Mouse (Mus musculus): ENCODE results near the gene Adh5. TPM values are rescaled to one million over a fixed set of nuclear protein-coding genes. Genes with fewer than 3 reads are reported as not detected.
A peak's percentile ranks its signal among the peaks of the same experiment; 100 is the strongest.
"Not testable (repeated sequence)": the region's sequence is repeated elsewhere in the genome, so short reads cannot be mapped to it uniquely, and the experiment has no call there.

The Adh5 gene
- polyA plus RNA-seq, 1 experiment = 25.6 TPM

DNA sequence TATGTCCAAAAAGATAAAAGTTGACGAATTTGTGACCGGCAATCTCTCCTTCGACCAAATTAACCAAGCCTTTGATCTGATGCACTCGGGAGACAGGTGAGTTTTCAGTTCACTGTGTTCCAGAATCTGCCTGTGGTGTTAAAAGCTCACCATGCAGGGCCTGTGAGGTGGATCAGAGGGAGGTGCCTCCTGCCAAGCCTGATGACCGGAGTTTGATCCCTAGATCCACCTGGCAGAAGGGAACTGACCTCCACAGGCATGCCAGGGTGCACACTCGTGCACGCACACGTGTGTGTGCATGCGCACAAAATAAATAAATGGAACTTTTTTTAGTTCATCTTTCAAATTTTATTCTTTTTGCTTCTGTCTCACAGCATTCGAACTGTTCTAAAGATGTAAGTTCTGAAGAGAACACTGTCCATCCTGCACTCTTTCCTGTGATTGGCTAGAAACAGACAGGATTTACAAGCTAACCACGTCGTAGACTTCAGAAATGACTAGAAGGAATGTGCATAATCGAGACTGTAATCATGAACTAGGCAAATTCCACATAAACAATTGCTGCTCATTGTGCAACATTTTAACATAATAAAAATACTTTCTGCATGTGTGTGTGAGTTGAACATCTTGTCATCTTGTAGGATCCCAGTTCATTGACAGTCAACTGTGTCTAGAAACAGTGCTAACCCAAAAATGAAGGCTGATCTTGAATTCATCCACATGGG is 12.0 kb downstream of the Adh5 start:
- 77% methylated on average over 13 of the region's 13 CpGs for WGBS
- DNase-seq (ENCODE audit: low read depth, low spot score) = no peak

DNA sequence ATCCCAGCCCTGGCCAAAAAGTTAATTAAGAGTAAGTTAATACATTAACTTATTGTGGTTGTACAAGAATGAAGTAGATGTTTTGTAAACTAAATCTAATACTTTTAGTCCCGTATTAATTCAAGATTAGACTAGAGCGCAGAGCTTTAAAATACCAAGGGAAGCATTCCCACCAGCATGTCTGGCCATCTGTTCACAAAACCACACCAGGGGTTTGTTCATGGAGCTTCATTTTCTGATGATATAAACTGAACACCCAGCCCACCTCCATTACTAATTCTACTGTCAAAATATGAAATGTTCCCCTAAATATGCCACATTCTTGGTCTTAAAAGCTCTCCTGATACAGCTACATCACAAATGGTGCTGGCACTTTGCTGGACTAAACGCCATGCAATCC is 15.5 kb downstream of the Adh5 start:
- no peak for DNase-seq (ENCODE audit: low read depth, low spot score)
- WGBS = 97% methylated on average over 3 of the region's 3 CpGs

DNA sequence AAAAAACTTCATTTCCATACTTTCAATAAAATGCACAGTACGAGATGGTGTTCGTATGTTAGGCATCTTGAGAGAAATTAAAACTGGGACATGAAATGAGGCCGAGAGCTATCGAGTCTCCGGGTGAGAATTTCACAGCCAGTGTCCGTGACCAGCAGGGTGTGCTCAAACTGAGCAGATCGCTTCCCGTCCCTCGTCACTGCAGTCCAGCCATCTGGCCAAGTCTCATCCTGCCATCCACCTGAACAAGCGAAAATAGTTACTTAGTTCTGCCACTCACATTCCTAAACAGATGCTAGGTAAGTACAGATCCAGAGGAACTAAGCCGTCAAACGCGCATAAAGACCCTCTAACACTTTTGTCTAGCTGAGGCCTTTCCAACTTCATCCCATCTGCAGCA is 17.4 kb downstream of the Adh5 start:
- 91% methylated on average over 13 of the region's 13 CpGs for WGBS
- no peak for DNase-seq (ENCODE audit: low read depth, low spot score)

DNA sequence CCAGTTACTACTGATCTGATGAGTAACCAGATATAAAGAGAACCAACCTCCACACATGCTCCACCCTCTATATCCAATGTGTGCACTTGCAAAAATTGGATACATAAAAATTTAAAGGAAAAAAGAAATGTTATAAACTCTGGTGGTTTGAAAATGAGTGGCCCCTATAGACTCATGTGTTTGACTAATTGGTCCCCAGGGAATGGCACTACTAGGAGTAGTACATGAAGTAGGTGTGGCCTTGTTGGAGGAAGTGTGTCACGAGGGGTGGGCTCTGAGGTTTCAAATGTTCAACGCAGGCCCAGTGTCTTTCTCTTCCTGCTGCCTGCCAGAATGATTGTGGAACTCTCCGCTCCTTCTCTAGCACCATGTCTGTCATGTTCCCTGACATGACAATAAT is 18.9 kb downstream of the Adh5 start:
- DNase-seq (ENCODE audit: low read depth, low spot score) = no peak
- WGBS = 85% methylated on average over 3 of the region's 3 CpGs

DNA sequence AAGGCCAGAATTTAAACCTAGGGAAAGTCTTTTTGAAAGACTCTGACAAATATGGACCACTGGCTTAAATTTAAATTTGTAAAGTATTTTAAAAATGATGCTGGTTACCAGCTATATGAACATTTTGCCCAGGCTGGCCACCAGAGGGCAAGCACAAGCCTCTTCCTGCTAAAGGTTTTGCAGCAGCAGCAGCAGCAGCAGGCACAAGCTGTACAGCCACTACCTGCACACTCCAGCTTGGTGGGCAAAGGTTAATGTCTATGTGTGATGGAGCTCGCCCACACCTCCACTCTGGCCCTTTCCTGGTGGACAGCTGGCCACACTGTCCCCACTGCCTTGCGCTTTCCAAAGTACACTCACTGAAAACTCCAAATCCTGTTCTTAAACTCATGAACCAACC is 20.2 kb downstream of the Adh5 start:
- WGBS = 57% methylated on average over 2 of the region's 2 CpGs
- DNase-seq (ENCODE audit: low read depth, low spot score) = no peak

DNA sequence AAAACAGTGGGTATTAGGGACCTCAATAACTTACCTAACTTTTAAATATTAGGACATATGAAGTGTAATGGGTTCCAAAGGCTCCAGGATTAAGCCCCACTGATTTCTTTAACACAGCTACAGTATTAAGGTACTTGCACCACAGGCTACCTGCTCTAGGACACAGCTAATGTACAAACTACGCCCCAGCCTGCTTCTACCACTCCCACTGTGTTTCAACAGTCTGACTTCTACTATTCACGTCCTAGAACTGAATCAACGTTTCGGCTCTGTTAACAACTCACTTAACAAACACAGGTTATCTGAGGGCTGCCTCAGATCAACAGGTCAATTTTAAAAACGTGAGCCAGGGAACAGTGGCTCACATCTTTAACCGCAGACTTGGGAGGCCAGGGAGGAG is 20.9 kb downstream of the Adh5 start:
- WGBS = 77% methylated on average over 6 of the region's 6 CpGs
- DNase-seq (ENCODE audit: low read depth, low spot score) = no peak

DNA sequence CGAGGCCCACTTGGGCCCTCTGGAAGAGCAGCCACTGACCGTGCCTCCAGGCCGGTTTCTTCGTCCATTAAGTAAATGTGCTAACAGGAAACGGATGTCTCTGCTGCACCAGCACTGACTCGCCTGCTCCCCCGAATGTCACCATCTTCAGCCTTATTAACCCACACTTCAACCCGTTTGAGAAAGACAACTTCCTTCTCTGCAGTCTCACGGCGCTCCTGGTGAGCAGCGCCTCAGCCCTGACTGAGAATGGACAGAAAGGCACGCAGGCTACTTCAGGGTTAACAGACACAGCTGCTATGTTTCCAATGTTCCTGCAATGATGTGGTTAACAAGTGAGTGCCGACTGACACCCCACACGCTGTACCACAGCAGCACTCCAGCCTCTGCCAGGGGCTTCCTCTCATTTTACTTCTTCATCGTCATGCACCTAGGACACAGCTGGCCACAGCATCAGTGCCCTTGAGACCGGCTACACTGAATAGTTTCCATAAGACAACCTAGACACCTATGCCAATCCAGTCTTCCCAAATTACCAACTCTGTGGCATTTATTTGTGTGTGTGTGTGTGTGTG is 21.8 kb downstream of the Adh5 start:
- DNase-seq (ENCODE audit: low read depth, low spot score) = no peak
- WGBS = 79% methylated on average over 16 of the region's 16 CpGs

DNA sequence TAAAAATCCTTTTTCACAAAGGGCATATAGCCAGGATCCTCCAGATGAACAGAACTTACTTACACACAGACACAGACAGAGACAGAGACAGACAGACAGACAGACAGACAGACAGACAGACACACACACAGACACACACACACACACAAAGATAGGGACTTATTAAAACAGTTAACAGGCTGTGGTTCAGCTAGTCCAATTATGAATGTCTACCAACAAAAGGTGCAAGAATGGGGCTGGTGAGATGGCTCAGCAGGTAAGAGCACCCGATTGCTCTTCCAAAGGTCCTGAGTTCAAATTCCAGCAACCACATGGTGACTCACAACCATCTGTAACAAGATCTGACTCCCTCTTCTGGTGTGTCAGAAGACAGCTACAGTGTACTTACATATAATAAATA is 23.8 kb downstream of the Adh5 start:
- 77% methylated on average over 1 of the region's 1 CpGs for WGBS

DNA sequence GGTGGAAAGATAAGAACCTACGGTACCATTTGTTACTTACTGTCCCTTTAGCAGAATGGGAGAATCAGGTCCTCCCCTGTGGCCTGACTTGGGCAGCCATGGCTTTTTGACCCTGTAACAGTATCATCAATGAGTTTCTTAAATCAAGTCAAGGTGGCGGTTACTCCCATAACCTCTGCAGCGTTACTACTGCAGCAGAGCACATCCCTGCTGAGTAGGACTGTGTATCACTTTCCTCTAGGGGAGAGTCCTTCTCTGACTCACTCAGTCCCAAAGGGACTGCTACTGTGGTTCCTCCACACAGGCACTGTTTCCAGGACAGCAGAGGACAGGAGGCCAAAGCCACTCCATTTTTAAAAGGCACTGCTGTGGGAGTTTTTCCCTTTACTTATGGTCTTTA is 28.2 kb downstream of the Adh5 start:
- DNase-seq (ENCODE audit: low read depth, low spot score) = no peak
- WGBS = 91% methylated on average over 3 of the region's 3 CpGs

More for the DNA sequence above, 23.8 kb downstream of the Adh5 start:
- not testable (repeated sequence) for DNase-seq (ENCODE audit: low read depth, low spot score)

DNA sequence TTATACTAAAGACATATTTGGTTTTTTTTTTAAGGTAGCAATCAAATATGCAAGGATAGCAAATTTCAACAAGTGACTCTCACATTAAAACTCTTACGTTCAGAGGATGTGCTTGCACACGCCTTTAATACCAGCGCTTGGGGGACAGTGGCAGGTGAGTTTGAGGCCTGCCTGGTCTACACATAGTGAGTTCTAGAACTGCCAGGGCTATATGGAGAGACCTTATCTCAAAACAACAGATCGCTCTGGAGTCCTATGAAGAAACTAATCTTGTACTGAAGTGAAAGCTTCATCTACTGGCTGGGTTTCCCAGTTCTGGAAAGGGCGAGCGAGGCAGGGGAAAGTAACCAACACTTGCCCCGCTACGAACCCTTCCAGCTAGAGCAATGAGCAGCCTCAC is 36.6 kb downstream of the Adh5 start:
- DNase-seq (ENCODE audit: low read depth, low spot score) = no peak
- WGBS = 97% methylated on average over 8 of the region's 8 CpGs

DNA sequence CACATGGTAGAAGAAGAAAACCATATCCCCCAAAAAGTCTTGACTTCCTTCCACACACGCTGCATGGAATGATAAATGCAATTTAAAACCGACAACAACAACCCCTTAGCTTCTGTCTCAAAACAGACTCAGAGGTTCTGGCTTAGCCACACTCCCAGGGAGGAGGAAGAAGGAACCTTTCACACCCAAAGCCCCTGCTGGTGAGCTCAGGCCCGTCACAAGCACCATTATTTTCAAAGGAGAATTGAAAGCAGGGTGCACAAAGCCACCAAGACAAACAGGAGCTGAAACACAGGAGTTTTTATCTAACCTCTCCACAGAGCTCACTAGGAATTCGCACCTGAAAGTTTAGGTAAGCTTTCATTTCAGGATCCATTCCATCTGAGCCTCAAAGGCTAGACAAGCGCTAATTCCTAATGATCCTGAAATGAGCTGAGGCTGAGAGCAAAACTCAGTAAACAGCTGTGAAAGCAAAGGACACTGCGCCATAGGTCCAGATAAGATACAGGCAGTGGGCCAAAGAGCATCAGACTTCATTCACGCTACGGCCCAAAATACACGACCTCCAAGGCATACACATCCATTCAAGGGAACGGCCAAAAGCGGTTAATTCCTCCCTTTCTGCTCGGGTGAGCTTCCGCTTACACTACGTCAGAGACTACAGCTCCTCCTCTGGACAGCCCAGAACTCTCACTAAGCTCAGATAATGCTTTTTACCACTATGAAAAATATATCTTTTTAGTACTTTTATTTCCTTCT is 38.8 kb downstream of the Adh5 start:
- no peak for DNase-seq (ENCODE audit: low read depth, low spot score)
- WGBS = 70% methylated on average over 14 of the region's 14 CpGs

DNA sequence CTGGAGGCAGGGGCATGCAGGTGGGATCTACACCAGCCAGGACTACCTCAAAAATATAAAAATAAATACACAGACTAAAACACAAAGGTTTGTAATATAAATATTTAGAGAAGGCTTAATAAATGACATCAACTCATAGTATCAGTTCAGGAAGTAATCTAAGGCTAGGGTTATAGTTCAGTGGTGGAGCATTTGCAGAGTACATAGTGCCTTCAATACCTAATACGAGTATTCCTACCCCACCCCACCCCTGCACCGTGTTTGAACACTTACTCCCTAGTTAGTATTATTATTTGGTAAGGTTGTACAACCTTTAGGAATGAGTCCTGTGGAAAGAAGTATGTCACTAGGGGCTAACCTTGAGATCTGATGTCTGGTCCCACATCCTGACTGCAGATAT is 40.3 kb downstream of the Adh5 start:
- 45% methylated on average over 2 of the region's 2 CpGs for WGBS
- DNase-seq (ENCODE audit: low read depth, low spot score) = no peak

DNA sequence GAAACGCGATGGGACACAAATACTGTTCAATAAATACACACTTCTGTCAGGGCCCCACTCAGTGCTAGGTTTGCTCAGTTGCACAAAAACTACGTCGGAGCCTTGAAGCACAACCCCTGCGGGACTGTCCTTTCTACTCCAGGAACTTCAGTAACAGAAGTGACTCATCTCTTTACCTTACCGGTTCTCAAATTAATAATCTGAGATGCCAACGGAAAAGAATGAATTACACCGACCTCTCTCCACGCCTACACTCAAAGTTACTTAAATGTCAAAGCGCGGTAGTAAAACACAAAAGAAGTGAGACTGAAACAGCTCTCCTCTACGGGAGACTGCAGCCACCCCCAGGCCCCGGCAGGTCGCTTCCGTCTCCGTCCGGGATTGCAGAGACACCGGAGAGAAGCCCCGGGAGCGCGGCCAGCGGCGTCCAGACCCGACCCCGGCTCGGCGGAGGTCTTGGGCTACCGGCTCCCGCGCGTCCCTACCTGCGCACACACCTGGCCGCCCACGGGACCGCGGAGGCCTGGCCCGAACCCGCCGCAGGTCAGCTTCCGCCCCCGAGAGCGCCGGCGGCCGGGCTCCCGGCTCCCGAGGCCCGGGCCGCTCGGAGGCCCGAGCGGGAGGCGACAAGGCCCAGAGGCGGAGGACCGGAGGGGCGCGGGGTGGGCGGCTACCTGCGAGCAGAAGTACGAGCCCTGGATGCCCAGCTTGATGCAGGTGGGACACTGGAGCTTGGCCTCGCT is 45.9 kb downstream of the Adh5 start:
- under 1% methylated on average over 61 of the region's 61 CpGs for WGBS
- no peak for DNase-seq (ENCODE audit: low read depth, low spot score)

DNA sequence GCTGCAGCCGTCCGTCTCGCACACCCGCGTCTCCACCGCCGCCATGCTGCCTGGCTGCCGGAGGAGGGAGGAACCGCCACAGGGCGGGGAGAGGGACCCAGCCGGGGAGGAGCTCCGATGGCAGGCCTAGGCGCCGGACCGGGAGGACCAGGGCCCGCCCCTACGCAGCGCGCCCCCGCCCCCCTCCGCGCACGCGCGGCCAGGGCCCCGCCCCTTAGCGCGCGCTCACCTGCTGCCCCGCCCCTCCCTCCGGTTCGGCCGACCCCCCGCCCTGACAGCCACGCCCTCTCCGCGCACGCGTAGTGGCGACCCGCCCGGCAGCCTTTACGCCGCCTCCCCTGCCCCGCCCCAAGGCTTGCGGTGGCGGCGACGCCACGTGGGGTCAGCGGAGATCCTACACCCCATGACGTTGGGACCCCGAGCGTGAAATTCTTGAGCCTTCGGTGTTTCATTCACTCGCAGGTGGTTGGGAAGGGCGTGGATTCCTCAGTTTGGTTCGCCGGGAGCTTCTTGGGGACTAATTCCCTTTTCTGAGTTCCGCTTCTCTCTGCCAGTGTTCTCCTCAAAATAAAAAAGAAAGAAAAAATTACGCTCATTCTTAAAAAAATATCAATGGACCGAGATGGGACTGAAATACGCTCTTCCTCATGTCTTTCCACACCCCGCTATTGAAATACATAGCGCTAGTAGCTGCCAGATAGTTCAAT is 46.6 kb downstream of the Adh5 start, which contains the start of gene Metap1:
Metap1 (minus strand) TSS at position 189 of the 707 bp plus-strand sequence.
- WGBS = 1% methylated on average over 45 of the region's 65 CpGs
- peak; percentile 67 for DNase-seq (ENCODE audit: low read depth, low spot score)

DNA sequence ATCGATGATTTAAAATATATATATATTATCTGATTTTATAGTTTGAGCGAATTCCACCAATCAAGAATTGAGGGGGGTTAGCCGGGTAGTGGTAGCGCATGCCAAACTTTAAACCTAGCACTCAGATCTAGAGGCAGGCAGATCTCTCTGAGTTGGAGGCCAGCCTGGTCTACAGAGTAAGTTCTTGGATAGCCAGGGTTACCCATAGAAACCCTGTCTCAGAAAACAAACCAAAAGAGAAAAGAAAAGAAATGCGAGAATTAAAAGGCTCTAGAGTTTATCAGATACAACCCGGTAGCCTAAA is 47.1 kb downstream of the Adh5 start:
- no peak for DNase-seq (ENCODE audit: low read depth, low spot score)
- 16% methylated on average over 6 of the region's 6 CpGs for WGBS

DNA sequence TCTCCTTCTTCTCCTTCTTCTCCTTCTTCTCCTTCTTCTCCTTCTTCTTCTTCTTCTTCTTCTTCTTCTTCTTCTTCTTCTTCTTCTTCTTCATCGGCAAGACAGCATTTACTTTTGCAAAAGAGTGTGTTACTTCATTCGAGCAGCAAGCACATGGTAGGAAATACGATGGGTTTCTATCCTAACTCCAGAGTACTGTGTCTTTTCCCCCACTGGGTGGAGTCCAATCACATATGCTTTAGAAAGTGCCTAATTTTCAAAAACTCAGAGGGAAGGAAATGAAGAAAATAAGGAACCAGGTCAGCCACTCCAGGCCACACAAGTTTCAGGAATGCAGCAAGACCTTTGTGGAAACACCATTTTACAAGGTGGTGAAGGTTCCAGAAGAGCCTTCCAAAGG is 50.8 kb downstream of the Adh5 start:
- 68% methylated on average over 3 of the region's 3 CpGs for WGBS
- no peak for DNase-seq (ENCODE audit: low read depth, low spot score)

DNA sequence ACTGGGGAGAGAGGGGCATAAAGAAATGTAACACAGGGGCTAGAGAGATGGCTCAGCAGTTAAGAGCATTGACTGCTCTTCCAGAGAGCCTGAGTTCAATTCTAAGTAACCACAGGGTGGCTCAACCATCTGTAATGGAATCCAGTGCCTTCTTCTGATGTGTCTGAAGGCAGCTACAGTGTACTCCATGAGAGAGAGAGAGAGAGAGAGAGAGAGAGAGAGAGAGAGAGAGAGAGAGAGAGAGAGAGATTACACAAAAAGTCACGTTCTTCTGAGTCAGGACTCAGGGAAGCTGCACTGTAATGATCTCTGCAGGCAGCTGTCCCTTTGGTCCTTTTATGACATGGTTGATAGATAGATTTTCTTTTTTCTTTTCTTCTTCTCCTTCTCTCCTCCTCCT is 51.7 kb downstream of the Adh5 start:
- no peak for DNase-seq (ENCODE audit: low read depth, low spot score)
- WGBS = 21% methylated on average over 1 of the region's 1 CpGs

DNA sequence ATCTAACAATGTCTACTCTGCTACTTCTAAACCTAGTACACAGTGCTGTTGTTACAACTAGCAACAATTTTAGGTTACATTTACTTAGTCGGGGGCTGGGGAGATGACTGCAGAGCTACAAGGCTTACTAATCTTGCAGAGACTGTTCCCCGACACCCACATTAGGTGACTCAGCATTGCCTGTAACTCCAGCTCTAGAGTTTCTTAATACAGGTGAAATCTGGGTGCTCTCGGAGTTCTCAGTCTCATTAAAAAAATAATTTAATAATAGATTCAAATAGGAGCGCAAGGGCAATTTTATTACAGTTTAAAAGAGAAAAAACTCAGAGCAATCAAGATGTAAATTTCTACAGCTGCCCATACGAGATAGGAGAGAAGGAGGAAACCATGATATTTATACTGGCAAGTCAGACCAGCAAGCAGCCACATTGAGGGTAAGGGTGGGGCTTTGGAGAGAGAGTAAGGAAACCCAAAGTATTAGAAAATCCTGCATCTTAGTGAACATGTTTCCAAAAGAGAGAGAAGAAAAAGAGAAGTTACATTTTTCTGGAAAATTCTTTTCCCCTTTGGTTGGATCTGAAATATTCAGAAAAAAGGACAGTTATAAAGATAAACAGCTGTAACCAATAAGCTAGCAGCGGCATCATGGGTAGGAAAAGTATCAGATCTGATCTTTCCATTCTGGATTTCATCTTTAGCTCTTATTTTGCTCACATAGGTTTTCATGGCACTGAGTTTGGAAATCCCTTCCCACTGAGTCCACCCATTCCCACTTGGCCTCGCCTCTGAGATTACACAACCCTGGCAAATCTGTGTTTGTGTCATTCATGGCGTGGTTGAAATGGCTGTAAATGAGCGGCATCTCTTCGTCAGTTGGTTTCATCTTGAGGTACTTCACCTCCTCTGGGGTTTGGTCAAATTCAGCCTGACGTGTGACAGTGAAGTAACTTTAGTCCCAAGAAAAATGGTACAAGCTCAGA is 52.6 kb downstream of the Adh5 start:
- no peak for DNase-seq (ENCODE audit: low read depth, low spot score)
- WGBS = 63% methylated on average over 11 of the region's 11 CpGs

DNA sequence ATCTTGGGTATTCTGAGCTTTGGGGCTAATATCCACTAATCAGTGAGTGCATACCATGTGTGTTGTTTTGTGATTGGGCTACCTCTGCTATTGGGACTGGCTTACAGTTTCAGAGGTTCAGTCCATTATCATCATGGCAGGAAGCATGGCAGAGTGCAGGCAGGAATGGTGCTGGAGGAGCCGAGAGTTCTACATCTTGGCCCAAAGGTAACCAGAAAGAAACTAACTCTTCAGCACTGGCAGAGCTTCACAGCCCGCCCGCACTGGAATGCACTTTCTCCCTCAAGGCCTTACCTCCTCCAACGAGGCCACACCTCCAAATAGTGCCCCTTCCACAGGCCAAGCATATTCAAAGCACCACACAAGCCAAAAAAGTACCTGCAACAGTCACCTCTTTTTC is 55.8 kb downstream of the Adh5 start:
- WGBS = 65% methylated on average over 4 of the region's 4 CpGs
- DNase-seq (ENCODE audit: low read depth, low spot score) = no peak

Data from large intestine, adult 2 months (tissue).